Mouse (Mus musculus) forebrain, embryonic 14.5 days (tissue): ENCODE data around the gene Alkbh8. TPM values are rescaled to one million over a fixed set of nuclear protein-coding genes. Genes with fewer than 3 reads are reported as not detected.

Source experiments
- polyA plus RNA-seq: library from polyadenylated mRNA; unstranded; fragments of >200 nt; fragmentation: Nextera tagmentation; extraction: Ambion mirVana; gene quantifications from 2 replicates; pipeline ENCODE4 v1.2.1, GENCODE M21; 2014

Gene Alkbh8
- polyA plus RNA-seq, 1 experiment from 2014 or later: 35.4 TPM

Other genes with a start within 250 kb of the Alkbh8 start
- gene Cwf19l2, start 68.5 kb downstream of the Alkbh8 start, polyA plus RNA-seq: 7.5 and 9.2 TPM in 2 replicates
- gene Gucy1a2, start 197.6 kb downstream of the Alkbh8 start, polyA plus RNA-seq: 2.8 and 5.0 TPM in 2 replicates